Comparison of ENCODE assay signal across 19 mouse cellular contexts in the genomic region with DNA sequence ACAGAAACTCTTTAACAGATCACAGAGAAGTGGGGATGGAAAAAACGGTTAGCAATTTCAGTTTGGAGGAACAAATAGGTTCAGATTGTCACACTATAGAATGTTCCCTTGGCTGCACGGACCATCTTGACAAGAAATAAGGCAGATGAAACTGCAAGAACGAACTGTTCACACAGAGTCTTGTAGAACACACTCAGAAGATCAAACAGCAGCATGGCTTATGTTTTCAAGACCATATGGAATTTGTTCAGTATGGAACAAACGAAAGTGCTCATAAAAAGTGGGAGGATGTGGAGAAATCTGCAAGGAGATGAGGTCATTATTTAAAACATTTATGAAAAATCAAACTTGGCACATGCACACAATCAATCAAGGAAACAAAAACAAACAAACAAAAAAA. TPM values are rescaled to one million over a fixed set of nuclear protein-coding genes. Genes with fewer than 3 reads are reported as not detected.
DNase-seq lines count a peak whose midpoint lies in the region; ATAC-seq and TF ChIP-seq lines count a peak whose summit lies in the region.
"Had no signal": no experiment of that assay in that cellular context is flagged by ENCODE, and none has a peak within 500 bp of the region (broad histone marks: within the 10 kb centered on the region; RNA-seq: fewer than 3 reads in every experiment).

No protein-coding gene starts in this region.

- no peaks in the 10 kb centered on the region for H3K36me3 ChIP-seq in forebrain, postnatal 0 days (ENCODE audit: insufficient read depth)
- no peaks in the 10 kb centered on the region for H3K36me3 ChIP-seq in forebrain, embryonic 11.5 days (ENCODE audit: control insufficient read depth, insufficient read depth, low read length)
- no peaks in the 10 kb centered on the region for H3K36me3 ChIP-seq in kidney, embryonic 15.5 days
- no peaks in the 10 kb centered on the region for H3K36me3 ChIP-seq in limb, embryonic 13.5 days
- H3K36me3 ChIP-seq: forebrain, embryonic 10.5 days; hindbrain, embryonic 12.5 days; midbrain, embryonic 10.5 days had no signal

- WGBS in forebrain, postnatal 0 days = 67% methylated on average over 4 of the region's 4 CpGs
- 82% methylated on average over 4 of the region's 4 CpGs for WGBS in forebrain, embryonic 11.5 days
- 56% methylated on average over 4 of the region's 4 CpGs for WGBS in kidney, embryonic 15.5 days
- 32% methylated on average over 4 of the region's 4 CpGs for WGBS in limb, embryonic 13.5 days

- H3K9me3 ChIP-seq in forebrain, postnatal 0 days (ENCODE audit: low read length) = no peaks in the 10 kb centered on the region
- H3K9me3 ChIP-seq in forebrain, embryonic 11.5 days (ENCODE audit: control insufficient read depth, low read length) = no peaks in the 10 kb centered on the region
- no peaks in the 10 kb centered on the region for H3K9me3 ChIP-seq in kidney, embryonic 15.5 days (replicated peaks)
- H3K9me3 ChIP-seq in limb, embryonic 13.5 days = no peaks in the 10 kb centered on the region
- H3K9me3 ChIP-seq: forebrain, embryonic 10.5 days; hindbrain, embryonic 12.5 days; midbrain, embryonic 10.5 days had no signal

- no peak overlapping the region for H3K4me3 ChIP-seq in forebrain, postnatal 0 days (ENCODE audit: low read depth, low read length)
- H3K4me3 ChIP-seq in forebrain, embryonic 11.5 days (ENCODE audit: low read depth, low read length) = no peak overlapping the region
- no peak overlapping the region for H3K4me3 ChIP-seq in kidney, embryonic 15.5 days (replicated peaks)
- no peak overlapping the region for H3K4me3 ChIP-seq in cortical plate, adult 2 months (ENCODE audit: insufficient read depth, low read length)
- H3K4me3 ChIP-seq in limb, embryonic 13.5 days = no peak overlapping the region
- H3K4me3 ChIP-seq: forebrain, embryonic 10.5 days; hindbrain, embryonic 12.5 days; midbrain, embryonic 10.5 days had no signal

- peak; percentile 2 for DNase-seq in forebrain, postnatal 0 days
- no peak for DNase-seq in forebrain, embryonic 11.5 days (ENCODE audit: low spot score)
- no peak for DNase-seq in kidney, postnatal 25 days
- no peak for DNase-seq in right cerebral cortex, postnatal 36 days (ENCODE audit: low spot score in 2 of 2)
- no peak for DNase-seq in urinary bladder, adult 2 months (ENCODE audit: low spot score)
- DNase-seq: adrenal gland, postnatal 36 days; cerebellum, adult 9-11 months; heart, adult 11 months; kidney, adult 18-20 months; lung, postnatal 14 days; thymus, postnatal 14 days had no signal

- TF ChIP-seq POLR2A in cortical plate, adult 2 months (IDR thresholded peaks at IDR 0.05; ENCODE audit: extremely low read depth, insufficient read depth, low read length) = no peak

- ATAC-seq in forebrain, postnatal 0 days = no peak
- ATAC-seq in forebrain, embryonic 11.5 days (replicated peaks; ENCODE audit: low FRiP score) = no peak
- no peak for ATAC-seq in kidney, embryonic 15.5 days (replicated peaks; ENCODE audit: low FRiP score)
- no peak for ATAC-seq in limb, embryonic 13.5 days (ENCODE audit: low FRiP score, low read depth)

- H3K4me2 ChIP-seq in forebrain, postnatal 0 days (ENCODE audit: low read depth) = no peak overlapping the region
- H3K4me2 ChIP-seq in forebrain, embryonic 11.5 days (ENCODE audit: low read depth, low read length, severe bottlenecking) = no peak overlapping the region
- no peak overlapping the region for H3K4me2 ChIP-seq in kidney, embryonic 15.5 days
- H3K4me2 ChIP-seq in limb, embryonic 13.5 days (replicated peaks) = no peak overlapping the region
- H3K4me2 ChIP-seq: hindbrain, embryonic 12.5 days had no signal

- H3K9ac ChIP-seq in forebrain, postnatal 0 days = no peak overlapping the region
- no peak overlapping the region for H3K9ac ChIP-seq in forebrain, embryonic 11.5 days (ENCODE audit: low read length)
- no peak overlapping the region for H3K9ac ChIP-seq in kidney, embryonic 15.5 days
- H3K9ac ChIP-seq in limb, embryonic 13.5 days = no peak overlapping the region
- H3K9ac ChIP-seq: hindbrain, embryonic 12.5 days had no signal

- no peak overlapping the region for H3K27ac ChIP-seq in forebrain, postnatal 0 days (ENCODE audit: low read depth, low read length)
- H3K27ac ChIP-seq in forebrain, embryonic 11.5 days (ENCODE audit: low read depth, low read length) = no peak overlapping the region
- peak overlapping the region; percentile 54 for H3K27ac ChIP-seq in kidney, embryonic 15.5 days
- H3K27ac ChIP-seq in cortical plate, adult 2 months (ENCODE audit: insufficient read depth, low read length) = 0 out of 2 replicates have a peak overlapping the region, but pooled peaks have one; percentile 28
- peak overlapping the region; percentile 6; the same call in 1 of the 2 replicates for H3K27ac ChIP-seq in limb, embryonic 13.5 days
- H3K27ac ChIP-seq: forebrain, embryonic 10.5 days; hindbrain, embryonic 12.5 days; midbrain, embryonic 10.5 days had no signal

- H3K27me3 ChIP-seq in forebrain, postnatal 0 days (ENCODE audit: insufficient read depth, low read length) = no peaks in the 10 kb centered on the region
- H3K27me3 ChIP-seq in forebrain, embryonic 11.5 days (ENCODE audit: control insufficient read depth, insufficient read depth, low read length) = no peaks in the 10 kb centered on the region
- H3K27me3 ChIP-seq in kidney, embryonic 15.5 days = no peaks in the 10 kb centered on the region
- H3K27me3 ChIP-seq in limb, embryonic 13.5 days = no peaks in the 10 kb centered on the region
- H3K27me3 ChIP-seq: CH12.LX; hindbrain, embryonic 12.5 days had no signal

- no peaks in the 10 kb centered on the region for H3K4me1 ChIP-seq in forebrain, postnatal 0 days (ENCODE audit: insufficient read depth)
- H3K4me1 ChIP-seq in forebrain, embryonic 11.5 days (replicated peaks; ENCODE audit: control insufficient read depth, insufficient read depth, low read length) = no peaks in the 10 kb centered on the region
- peaks cover 11% of the 10 kb centered on the region; the same call in 1 of the 2 replicates for H3K4me1 ChIP-seq in kidney, embryonic 15.5 days
- peaks cover 2% of the 10 kb centered on the region; the same call in 1 of the 2 replicates for H3K4me1 ChIP-seq in cortical plate, adult 2 months (ENCODE audit: control insufficient read depth, insufficient read depth, low read length)
- H3K4me1 ChIP-seq in limb, embryonic 13.5 days = 0 out of 2 replicates have a peak, but pooled peaks cover 10% of the 10 kb centered on the region
- H3K4me1 ChIP-seq: forebrain, embryonic 10.5 days; hindbrain, embryonic 12.5 days; midbrain, embryonic 10.5 days had no signal

- TF ChIP-seq CTCF in forebrain, postnatal 0 days (IDR thresholded peaks at IDR 0.05; ENCODE audit: low read depth) = no peak
- TF ChIP-seq CTCF in cortical plate, adult 2 months (IDR thresholded peaks at IDR 0.05; ENCODE audit: extremely low read depth, insufficient read depth, low read length) = no peak

RNA-seq across cellular contexts. Expression of gene Ptn, which starts 58.2 kb away (rescaled TPM):
- 598 and 696 TPM in 2 replicates for total RNA-seq in forebrain, postnatal 0 days (2014; rRNA removed)
- 916 and 1,048 TPM in 2 replicates for polyA plus RNA-seq in forebrain, postnatal 0 days (2015; fragmentation: Nextera tagmentation; extraction: Ambion mirVana)
- 188 and 192 TPM in 2 replicates for polyA plus RNA-seq in forebrain, embryonic 11.5 days (2014; fragmentation: Nextera tagmentation; extraction: Ambion mirVana)
- polyA plus RNA-seq in kidney, embryonic 15.5 days (2015; fragmentation: Nextera tagmentation; extraction: Ambion mirVana) = 362 and 367 TPM in 2 replicates
- 446 and 493 TPM in 2 replicates for polyA plus RNA-seq in cortical plate, adult 2 months (2012; rRNA removed)
- polyA plus RNA-seq in limb, embryonic 13.5 days (2015; fragmentation: Nextera tagmentation; extraction: Ambion mirVana) = 603 and 694 TPM in 2 replicates
- polyA plus RNA-seq in urinary bladder, adult 2 months (2012; rRNA removed) = 23.6 and 25.7 TPM in 2 replicates
- total RNA-seq: CH12.LX; monocyte, adult 5-6 weeks had no signal

Comparison
In these comparisons a context has a peak if more than half of its experiments do, and no peak if none do; other contexts are left out.
1. H3K27ac ChIP-seq: peak in kidney, embryonic 15.5 days (single experiment), cortical plate, adult 2 months (single experiment) and limb, embryonic 13.5 days (single experiment); none in forebrain, postnatal 0 days (single experiment) and forebrain, embryonic 11.5 days (single experiment).